Mouse (Mus musculus): ENCODE data around the gene Spryd7. TPM values are rescaled to one million over a fixed set of nuclear protein-coding genes. Genes with fewer than 3 reads are reported as not detected.

Spryd7 gene
- polyA plus RNA-seq, 1 experiment from 2014 or later: 51.3 TPM

DNA sequence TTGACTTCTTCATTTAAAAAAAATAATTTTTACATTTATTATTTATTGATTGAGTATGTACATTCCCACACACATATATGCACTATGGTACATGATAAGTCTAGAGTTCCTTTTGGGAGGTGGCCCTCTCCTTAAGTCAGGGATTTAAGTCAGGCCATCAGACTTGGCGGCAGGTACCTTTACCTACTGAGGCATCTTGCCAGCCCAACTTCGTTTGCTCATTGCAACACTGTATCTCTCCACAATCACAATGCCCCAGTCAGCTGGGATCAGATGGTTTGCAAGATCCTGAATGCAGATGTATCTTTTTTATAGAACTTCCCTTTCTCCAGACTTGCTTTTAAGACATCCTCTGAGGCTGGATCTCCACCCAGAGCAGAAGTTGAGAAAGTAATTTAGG, 32.9 kb downstream of the Spryd7 start:
- Histone ChIP-seq H3K4me1 (ENCODE audit: control insufficient read depth, insufficient read depth, low read length) (no peaks in the 10 kb centered on the region), H3K9ac (replicated peaks; ENCODE audit: low read length) (no peak overlapping the region), H3K36me3 (ENCODE audit: control insufficient read depth, insufficient read depth, low read length) (no peaks in the 10 kb centered on the region), H3K9me3 (ENCODE audit: control insufficient read depth, low read length) (no peaks in the 10 kb centered on the region), H3K27ac (replicated peaks; ENCODE audit: low read depth, low read length) (no peak overlapping the region), H3K4me2 (ENCODE audit: low read length) (no peak overlapping the region), H3K4me3 (replicated peaks; ENCODE audit: low read depth, low read length) (no peak overlapping the region), H3K27me3 (ENCODE audit: control insufficient read depth, insufficient read depth, low read length) (no peaks in the 10 kb centered on the region)
- ATAC-seq (ENCODE audit: low FRiP score, low TSS enrichment): no peak
- WGBS: 88% methylated on average over 2 of the region's 2 CpGs
- no peak for DNase-seq

- Histone ChIP-seq H3K4me3 (replicated peaks; ENCODE audit: low read depth, low read length) (no peak overlapping the region), H3K27me3 (ENCODE audit: control insufficient read depth, insufficient read depth, low read length) (no peaks in the 10 kb centered on the region), H3K9ac (replicated peaks; ENCODE audit: low read length) (no peak overlapping the region), H3K36me3 (ENCODE audit: control insufficient read depth, insufficient read depth, low read length) (no peaks in the 10 kb centered on the region), H3K4me1 (ENCODE audit: control insufficient read depth, insufficient read depth, low read length) (no peaks in the 10 kb centered on the region), H3K27ac (replicated peaks; ENCODE audit: low read depth, low read length) (no peak overlapping the region), H3K4me2 (ENCODE audit: low read length) (no peak overlapping the region), H3K9me3 (ENCODE audit: control insufficient read depth, low read length) (no peaks in the 10 kb centered on the region)
- ATAC-seq (ENCODE audit: low FRiP score, low TSS enrichment) (no peak), DNase-seq (no peak)
- 93% methylated on average over 10 of the region's 10 CpGs for WGBS
These were observed 37.8 kb downstream of the Spryd7 start for GRCm38 (mm10) chr14:61518659-61519480.

DNA sequence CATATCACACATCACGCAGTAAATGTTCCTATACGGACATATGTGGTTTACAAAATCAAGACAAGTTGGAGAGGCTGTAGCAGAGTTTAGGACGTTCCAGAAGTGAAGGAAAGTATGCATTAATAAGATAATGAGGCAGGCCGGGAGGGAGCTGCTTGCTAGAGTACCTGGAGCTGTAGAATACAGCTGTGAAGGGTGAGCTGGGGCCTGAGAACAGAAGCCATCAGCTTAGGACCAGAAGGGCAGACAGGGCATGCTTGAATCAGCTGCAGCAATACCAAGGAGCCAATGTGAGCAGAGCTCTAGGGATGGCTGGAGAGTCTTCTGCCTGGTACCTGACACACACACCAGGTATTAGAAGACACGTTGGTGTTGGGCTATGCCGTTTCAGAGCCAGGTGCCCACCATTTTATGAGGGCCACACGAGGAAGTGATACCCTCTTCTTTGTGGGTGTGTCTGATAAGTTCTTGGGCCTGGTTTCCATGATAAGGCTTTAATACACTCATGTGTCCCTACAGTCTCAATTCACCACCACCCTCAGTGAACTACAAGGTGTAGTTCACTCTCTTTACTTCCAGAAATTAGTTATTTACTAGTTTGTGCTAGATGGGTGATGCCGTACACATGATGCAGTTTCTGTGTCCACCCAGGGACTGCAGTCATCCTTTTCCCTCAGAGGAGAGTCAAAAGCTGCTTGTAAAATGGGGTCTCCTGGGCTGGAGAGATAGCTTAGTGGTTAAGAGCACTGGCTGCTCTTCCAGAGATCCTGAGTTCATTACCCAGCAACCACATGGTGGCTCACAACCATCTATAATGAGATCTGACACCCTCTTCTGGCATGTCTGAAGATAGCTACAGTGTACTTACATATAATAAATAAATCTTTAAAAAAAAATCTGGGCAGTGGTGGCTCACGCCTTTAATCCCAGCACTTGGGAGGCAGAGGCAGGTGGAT, 39.9 kb downstream of the Spryd7 start:
- 86% methylated on average over 9 of the region's 9 CpGs for WGBS
- no peak overlapping the region for H3K27ac ChIP-seq (replicated peaks; ENCODE audit: low read depth, low read length)
- DNase-seq (no peak), ATAC-seq (ENCODE audit: low FRiP score, low TSS enrichment) (no peak)
- no peak overlapping the region for H3K4me3 ChIP-seq (replicated peaks; ENCODE audit: low read depth, low read length)
- H3K27me3 ChIP-seq (ENCODE audit: control insufficient read depth, insufficient read depth, low read length): no peaks in the 10 kb centered on the region
- no peak overlapping the region for H3K4me2 ChIP-seq (ENCODE audit: low read length)
- H3K9me3 ChIP-seq (ENCODE audit: control insufficient read depth, low read length): no peaks in the 10 kb centered on the region
- no peaks in the 10 kb centered on the region for H3K4me1 ChIP-seq (ENCODE audit: control insufficient read depth, insufficient read depth, low read length)
- H3K36me3 ChIP-seq (ENCODE audit: control insufficient read depth, insufficient read depth, low read length): no peaks in the 10 kb centered on the region
- no peak overlapping the region for H3K9ac ChIP-seq (replicated peaks; ENCODE audit: low read length)

DNA sequence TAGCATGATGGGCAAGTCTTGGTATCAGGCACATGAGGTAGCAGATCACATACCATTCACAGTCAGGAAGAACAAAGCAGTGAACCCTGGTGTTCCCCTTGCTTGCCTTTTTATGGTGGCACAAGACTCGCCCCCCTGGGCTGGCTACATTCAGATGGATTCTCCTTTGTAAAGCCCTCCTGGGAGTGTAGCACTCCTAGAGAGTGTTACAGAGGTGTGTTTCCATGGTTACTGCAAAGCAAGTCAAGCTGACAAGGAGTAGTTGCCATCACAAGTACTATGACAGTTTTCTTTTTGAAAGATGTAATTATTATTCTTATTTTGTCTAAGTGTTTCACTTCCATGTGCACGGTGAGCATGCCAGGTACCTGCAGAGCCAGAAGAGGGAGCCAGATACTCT, 45.2 kb downstream of the Spryd7 start:
- DNase-seq (no peak), ATAC-seq (ENCODE audit: low FRiP score, low TSS enrichment) (no peak)
- H3K27ac ChIP-seq (replicated peaks; ENCODE audit: low read depth, low read length): no peak overlapping the region
- no peaks in the 10 kb centered on the region for H3K27me3 ChIP-seq (ENCODE audit: control insufficient read depth, insufficient read depth, low read length)
- no peaks in the 10 kb centered on the region for H3K36me3 ChIP-seq (ENCODE audit: control insufficient read depth, insufficient read depth, low read length)
- no peak overlapping the region for H3K4me2 ChIP-seq (ENCODE audit: low read length)
- no peaks in the 10 kb centered on the region; the same call in 1 of the 2 replicates for H3K9me3 ChIP-seq (ENCODE audit: control insufficient read depth, low read length)
- H3K4me1 ChIP-seq (ENCODE audit: control insufficient read depth, insufficient read depth, low read length): no peaks in the 10 kb centered on the region
- WGBS: 67% methylated on average over 2 of the region's 2 CpGs
- no peak overlapping the region for H3K4me3 ChIP-seq (replicated peaks; ENCODE audit: low read depth, low read length)
- H3K9ac ChIP-seq (replicated peaks; ENCODE audit: low read length): no peak overlapping the region

DNA sequence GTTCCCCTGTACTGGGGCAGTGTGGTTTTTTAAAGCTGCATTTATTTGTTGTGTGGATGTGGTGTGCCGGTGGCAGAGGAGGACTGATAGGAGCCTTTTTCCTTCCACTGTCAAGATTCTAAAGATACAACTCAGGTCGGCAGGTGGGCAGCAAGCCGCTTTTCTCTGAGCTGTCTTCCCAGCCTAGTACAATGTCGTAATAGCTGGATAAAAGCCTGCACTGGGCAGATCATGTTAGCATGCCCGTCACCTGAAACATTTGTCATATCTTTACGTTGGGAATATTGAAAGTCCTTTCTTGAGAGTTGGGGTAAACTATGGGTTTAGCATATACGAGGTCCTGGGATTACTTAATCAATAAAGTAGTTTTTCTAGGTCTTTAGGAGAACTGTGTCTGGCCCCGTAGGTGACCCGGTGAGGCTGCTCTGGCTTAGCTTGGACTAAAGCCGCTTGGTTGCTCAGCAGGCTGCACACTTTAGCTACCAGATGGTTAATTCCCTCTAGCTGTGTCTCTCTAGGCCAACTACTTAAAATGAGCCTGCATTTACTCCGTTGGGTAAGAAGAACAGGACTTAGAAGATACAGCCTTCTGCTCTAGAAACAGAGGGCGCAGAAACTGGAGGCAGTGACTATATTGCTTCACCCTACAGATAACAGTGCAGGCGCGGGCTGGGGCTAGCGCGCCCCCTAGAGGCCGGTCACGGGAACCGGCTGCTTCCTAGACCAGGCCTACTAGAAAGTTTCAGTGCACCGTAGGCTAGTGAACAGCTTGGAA, 58.8 kb downstream of the Spryd7 start:
- H3K4me3 ChIP-seq (replicated peaks; ENCODE audit: low read depth, low read length): no peak overlapping the region
- H3K36me3 ChIP-seq (ENCODE audit: control insufficient read depth, insufficient read depth, low read length): no peaks in the 10 kb centered on the region
- WGBS: 40% methylated on average over 20 of the region's 20 CpGs
- H3K9me3 ChIP-seq (ENCODE audit: control insufficient read depth, low read length): no peaks in the 10 kb centered on the region
- H3K27me3 ChIP-seq (ENCODE audit: control insufficient read depth, insufficient read depth, low read length): no peaks in the 10 kb centered on the region
- ATAC-seq (ENCODE audit: low FRiP score, low TSS enrichment): no peak; the same call in 1 of the 2 replicates
- H3K27ac ChIP-seq (replicated peaks; ENCODE audit: low read depth, low read length): no peak overlapping the region
- no peaks in the 10 kb centered on the region for H3K4me1 ChIP-seq (ENCODE audit: control insufficient read depth, insufficient read depth, low read length)
- H3K4me2 ChIP-seq (ENCODE audit: low read length): no peak overlapping the region
- H3K9ac ChIP-seq (replicated peaks; ENCODE audit: low read length): no peak overlapping the region
- peak; percentile 80 for DNase-seq

- Histone ChIP-seq H3K9ac (replicated peaks; ENCODE audit: low read length) (no peak overlapping the region), H3K4me2 (ENCODE audit: low read length) (no peak overlapping the region), H3K4me1 (ENCODE audit: control insufficient read depth, insufficient read depth, low read length) (no peaks in the 10 kb centered on the region), H3K27ac (replicated peaks; ENCODE audit: low read depth, low read length) (no peak overlapping the region), H3K9me3 (ENCODE audit: control insufficient read depth, low read length) (no peaks in the 10 kb centered on the region), H3K27me3 (ENCODE audit: control insufficient read depth, insufficient read depth, low read length) (no peaks in the 10 kb centered on the region), H3K4me3 (replicated peaks; ENCODE audit: low read depth, low read length) (no peak overlapping the region), H3K36me3 (ENCODE audit: control insufficient read depth, insufficient read depth, low read length) (no peaks in the 10 kb centered on the region)
- DNase-seq (no peak), ATAC-seq (ENCODE audit: low FRiP score, low TSS enrichment) (no peak)
- WGBS: 80% methylated on average over 6 of the region's 6 CpGs
These were observed 63.1 kb downstream of the Spryd7 start for GRCm38 (mm10) chr14:61493511-61494135.
